Mouse (Mus musculus) limb, embryonic 11.5 days (tissue): ENCODE measurements around the gene Olfr455. TPM values are rescaled to one million over a fixed set of nuclear protein-coding genes. Genes with fewer than 3 reads are reported as not detected.

Source experiments
- ATAC-seq: fragments of 200-750 bp; cut with Nextera tagmentation; 2 replicates; pipeline ENCODE4 v1.8.0; 2017; ENCODE audit warnings: low read depth; ENCODE audit not compliant: insufficient number of reproducible peaks, low FRiP score, low TSS enrichment
- DNase-seq: peaks from one replicate; pipeline ENCODE4 v3.0.0-alpha.2; 2015; ENCODE audit warnings: low spot score
- H3K27ac ChIP-seq: fragments of 300-500 bp; sonication (generic); replicated peaks from 2 replicates; pipeline ENCODE4 v1.5.1; 2014; ENCODE audit warnings: low read depth, mild to moderate bottlenecking, low read length
- H3K27me3 ChIP-seq: fragments of 300-500 bp; sonication (generic); 2 replicates; pipeline ENCODE4 v1.6.1; 2014; ENCODE audit warnings: mild to moderate bottlenecking, low read length, mixed read lengths; ENCODE audit not compliant: control insufficient read depth, insufficient read depth
- H3K36me3 ChIP-seq: fragments of 300-500 bp; sonication (generic); 2 replicates; pipeline ENCODE4 v1.6.1; 2014; ENCODE audit warnings: mild to moderate bottlenecking, low read length, moderate library complexity, mixed read lengths; ENCODE audit not compliant: control insufficient read depth, insufficient read depth
- H3K4me1 ChIP-seq: fragments of 300-500 bp; sonication (generic); 2 replicates; pipeline ENCODE4 v1.6.1; 2014; ENCODE audit warnings: low read length, mixed read lengths; ENCODE audit not compliant: control insufficient read depth, insufficient read depth
- H3K4me2 ChIP-seq: fragments of 300-500 bp; sonication (generic); 2 replicates; pipeline ENCODE4 v1.6.1; 2014; ENCODE audit warnings: low read depth, mild to moderate bottlenecking, moderate library complexity; ENCODE audit not compliant: severe bottlenecking
- H3K4me3 ChIP-seq: fragments of 300-500 bp; sonication (generic); 2 replicates; pipeline ENCODE4 v1.5.1; 2014; ENCODE audit warnings: low read depth, low read length
- H3K9ac ChIP-seq: fragments of 300-500 bp; sonication (generic); 2 replicates; pipeline ENCODE4 v1.6.1; 2014; ENCODE audit warnings: mild to moderate bottlenecking, low read length
- H3K9me3 ChIP-seq: fragments of 300-500 bp; sonication (generic); 2 replicates; pipeline ENCODE4 v1.6.1; 2016; ENCODE audit warnings: low read length; ENCODE audit not compliant: control insufficient read depth
- WGBS: fragments of 180-500 bp; shearing (Covaris S2); extraction: QIAGEN DNeasy Blood & Tissue Kit; methylation state at CpG from one replicate; pipeline ENCODE4 v1.1.7; 2014; 5-methylcytosine and 5-hydroxymethylcytosine counted together
- polyA plus RNA-seq: library from polyadenylated mRNA; unstranded; fragments of >200 nt; fragmentation: Nextera tagmentation; extraction: Ambion mirVana; gene quantifications from 2 replicates; pipeline ENCODE4 v1.2.1, GENCODE M21; 2014

Olfr455 gene
- polyA plus RNA-seq, 1 experiment from 2014 or later, result not detected

DNA sequence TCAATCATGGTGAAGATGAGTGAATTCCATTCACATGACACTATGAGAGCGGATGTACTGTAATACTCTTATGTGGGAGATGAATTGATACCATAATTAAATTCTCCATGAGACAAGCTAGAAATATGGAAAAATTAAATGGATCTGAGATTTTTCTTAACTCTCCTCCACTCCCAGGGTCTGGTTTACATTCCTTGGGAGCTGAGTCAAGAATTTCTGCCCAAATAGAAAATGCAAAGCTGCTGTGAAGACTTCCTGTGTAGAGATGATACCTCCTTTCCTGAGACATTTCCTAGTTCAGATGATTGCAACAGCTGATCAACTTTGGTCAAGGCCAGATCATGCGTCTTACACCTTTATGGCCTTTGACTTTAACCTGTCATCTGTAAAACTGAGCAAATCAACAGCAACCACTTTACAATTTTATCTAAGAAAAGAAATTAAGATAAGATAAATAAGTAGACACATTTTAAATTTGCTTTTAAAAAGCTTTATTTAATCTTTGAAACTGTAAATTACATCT is 18.8 kb upstream of the Olfr455 start:
- whole genome bisulfite sequencing, result 90% methylated on average over 2 of the region's 2 CpGs

DNA sequence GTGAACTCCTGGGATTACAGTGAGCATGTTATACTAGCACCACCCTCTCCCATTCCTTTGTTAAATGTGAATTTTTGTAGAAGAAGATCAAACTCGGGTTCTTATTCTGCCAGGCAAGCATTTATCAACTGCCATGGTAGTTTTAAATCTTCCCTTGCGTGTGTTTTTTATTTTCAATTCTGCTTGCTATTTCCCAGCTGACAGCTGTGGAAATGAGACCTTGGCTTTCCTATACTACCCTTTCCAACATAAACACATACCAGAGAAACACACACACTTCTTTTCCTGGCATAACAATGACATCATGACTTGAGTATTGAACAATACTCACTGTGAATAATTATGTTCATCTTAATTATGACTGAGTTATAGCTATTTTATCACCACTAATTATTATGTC is 14.9 kb upstream of the Olfr455 start:
- DNase-seq (no peak), ATAC-seq (no peak)
- H3K27me3 ChIP-seq, result no peaks in the 10 kb centered on the region
- H3K9me3 ChIP-seq, result no peaks in the 10 kb centered on the region
- no peak overlapping the region for H3K27ac ChIP-seq
- H3K4me2 ChIP-seq, result no peak overlapping the region
- 69% methylated on average over 2 of the region's 2 CpGs for WGBS
- H3K9ac ChIP-seq, result no peak overlapping the region
- no peak overlapping the region for H3K4me3 ChIP-seq
- no peaks in the 10 kb centered on the region for H3K4me1 ChIP-seq
- H3K36me3 ChIP-seq, result no peaks in the 10 kb centered on the region

More for the DNA sequence above, 18.8 kb upstream of the Olfr455 start:
- no peak for DNase-seq
- Histone ChIP-seq H3K9me3 (no peaks in the 10 kb centered on the region), H3K4me3 (no peak overlapping the region), H3K4me2 (no peak overlapping the region), H3K36me3 (no peaks in the 10 kb centered on the region), H3K4me1 (no peaks in the 10 kb centered on the region), H3K27ac (no peak overlapping the region), H3K27me3 (no peaks in the 10 kb centered on the region), H3K9ac (no peak overlapping the region)
- no peak for ATAC-seq

DNA sequence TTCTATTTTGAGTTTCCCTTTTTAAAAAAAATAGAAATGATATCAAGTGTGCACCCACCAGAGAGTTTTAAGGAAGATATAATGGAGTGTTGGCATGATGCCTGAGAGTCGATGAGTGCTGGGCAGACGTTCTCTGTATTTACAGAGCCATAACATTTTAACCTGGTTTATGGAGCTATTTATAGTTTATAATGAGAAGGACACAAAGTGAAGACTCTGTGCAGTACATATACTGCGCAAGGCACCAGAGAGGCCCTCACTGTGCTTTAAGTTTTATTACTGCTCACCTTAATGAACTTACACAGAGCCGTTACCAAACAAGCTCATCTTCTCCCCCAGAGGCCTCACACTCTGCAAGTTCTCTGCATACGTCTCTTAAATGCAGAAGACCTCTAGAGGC is 13.5 kb upstream of the Olfr455 start:
- no peak overlapping the region for H3K9ac ChIP-seq
- DNase-seq (no peak), ATAC-seq (no peak)
- no peaks in the 10 kb centered on the region for H3K9me3 ChIP-seq
- 64% methylated on average over 5 of the region's 5 CpGs for WGBS
- no peak overlapping the region for H3K4me3 ChIP-seq
- H3K36me3 ChIP-seq, result no peaks in the 10 kb centered on the region
- H3K27ac ChIP-seq, result no peak overlapping the region
- no peaks in the 10 kb centered on the region for H3K27me3 ChIP-seq
- no peak overlapping the region for H3K4me2 ChIP-seq
- H3K4me1 ChIP-seq, result no peaks in the 10 kb centered on the region

DNA sequence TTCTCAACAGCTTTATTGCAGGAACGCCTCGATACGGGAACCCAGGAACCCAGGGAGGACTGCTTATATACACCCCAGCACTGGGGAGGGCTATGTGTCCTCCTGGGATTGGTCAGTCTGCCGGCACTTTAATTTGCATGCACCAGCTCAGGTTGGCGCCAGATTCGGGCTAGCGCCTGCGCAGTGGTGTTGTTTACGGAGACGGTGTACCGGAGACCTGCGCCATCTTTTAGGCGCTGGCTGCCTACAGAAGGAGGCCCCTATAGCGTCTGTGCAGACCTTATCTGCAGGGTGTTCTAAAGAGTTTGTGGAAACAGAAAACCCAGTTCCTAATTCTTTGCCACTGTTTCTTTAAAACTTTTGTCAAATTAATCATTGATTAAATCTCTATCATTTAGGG is 11.3 kb upstream of the Olfr455 start:
- DNase-seq (no peak), ATAC-seq (no peak)
- Histone ChIP-seq H3K4me1 (no peaks in the 10 kb centered on the region), H3K9me3 (no peaks in the 10 kb centered on the region), H3K4me3 (no peak overlapping the region), H3K4me2 (no peak overlapping the region), H3K27me3 (no peaks in the 10 kb centered on the region), H3K27ac (no peak overlapping the region), H3K36me3 (no peaks in the 10 kb centered on the region), H3K9ac (no peak overlapping the region)
- WGBS, result 93% methylated on average over 14 of the region's 14 CpGs

DNA sequence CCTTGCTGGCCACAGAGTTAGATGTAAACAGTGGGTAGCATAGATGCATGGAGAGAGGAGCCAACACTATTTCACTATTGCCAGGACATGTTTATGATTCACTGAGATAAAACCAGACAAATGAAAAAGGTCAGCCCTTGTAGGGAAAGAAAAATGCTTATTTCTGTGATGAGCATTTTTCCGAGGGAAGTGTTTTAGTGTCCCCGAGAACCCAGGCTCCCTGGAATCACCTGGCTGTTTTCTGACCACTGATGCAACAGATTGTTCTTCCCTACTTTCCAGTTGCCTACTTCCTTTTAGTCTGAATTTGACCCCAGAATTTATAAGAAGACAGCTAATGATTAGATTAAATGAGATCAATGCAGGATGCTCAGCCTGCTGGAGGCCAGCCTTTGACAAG is 1.2 kb downstream of the Olfr455 start:
- WGBS, result 86% methylated on average over 2 of the region's 2 CpGs
- Histone ChIP-seq H3K9ac (no peak overlapping the region), H3K4me2 (no peak overlapping the region), H3K36me3 (no peaks in the 10 kb centered on the region), H3K4me1 (no peaks in the 10 kb centered on the region), H3K27ac (no peak overlapping the region), H3K9me3 (no peaks in the 10 kb centered on the region), H3K4me3 (no peak overlapping the region), H3K27me3 (no peaks in the 10 kb centered on the region)
- DNase-seq (no peak), ATAC-seq (no peak)

DNA sequence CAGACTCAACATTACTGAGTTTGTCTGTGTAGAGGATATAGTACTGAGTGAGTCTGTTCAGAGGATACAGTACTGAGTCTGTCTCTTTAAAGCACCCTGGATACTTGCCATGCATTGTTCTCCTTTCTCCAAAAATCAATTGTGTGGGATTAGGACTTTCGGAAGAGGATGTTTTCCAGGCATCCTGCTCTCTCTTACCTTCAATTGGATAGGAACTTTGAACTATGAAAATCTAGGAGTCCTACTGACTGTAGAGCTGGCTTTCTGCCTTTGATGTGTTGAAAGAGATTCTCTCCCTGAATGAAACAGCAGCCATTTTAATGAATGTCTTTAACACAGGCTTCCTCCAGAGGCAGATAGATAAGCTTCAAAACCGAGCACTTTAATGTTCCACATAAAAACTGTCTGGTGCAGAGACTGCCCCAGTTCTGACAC is 1.9 kb downstream of the Olfr455 start:
- no peak for ATAC-seq
- no peak overlapping the region for H3K9ac ChIP-seq
- H3K27ac ChIP-seq, result no peak overlapping the region
- no peak overlapping the region for H3K4me2 ChIP-seq
- no peaks in the 10 kb centered on the region for H3K9me3 ChIP-seq
- WGBS, result 53% methylated on average over 2 of the region's 2 CpGs
- no peaks in the 10 kb centered on the region for H3K27me3 ChIP-seq
- no peaks in the 10 kb centered on the region for H3K36me3 ChIP-seq
- no peak for DNase-seq
- H3K4me1 ChIP-seq, result peaks cover 4% of the 10 kb centered on the region; the same call in 1 of the 2 replicates
- no peak overlapping the region for H3K4me3 ChIP-seq

DNA sequence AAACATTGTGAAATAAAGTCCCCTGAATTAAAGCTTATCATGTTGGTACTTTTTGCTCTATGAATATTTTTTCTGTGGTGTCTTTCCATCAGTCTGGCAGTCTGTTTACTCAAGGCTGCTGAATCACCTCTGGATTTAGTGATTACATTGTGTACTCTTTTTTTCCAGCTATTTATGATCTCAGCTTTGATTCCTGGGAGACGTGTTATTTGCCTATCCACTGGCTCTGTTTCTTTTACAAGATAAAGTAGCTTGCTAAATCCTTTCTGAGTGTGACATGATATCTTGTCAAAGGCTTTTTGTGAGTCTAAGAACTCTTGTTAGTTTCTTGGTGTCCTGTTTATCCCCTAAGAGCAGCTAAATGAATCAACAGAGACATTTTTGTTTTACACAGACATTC is 2.5 kb downstream of the Olfr455 start:
- no peak for DNase-seq
- no peaks in the 10 kb centered on the region for H3K27me3 ChIP-seq
- no peaks in the 10 kb centered on the region for H3K36me3 ChIP-seq
- no peak overlapping the region for H3K9ac ChIP-seq
- H3K9me3 ChIP-seq, result no peaks in the 10 kb centered on the region
- no peak overlapping the region for H3K4me2 ChIP-seq
- peaks cover 7% of the 10 kb centered on the region; the same call in 1 of the 2 replicates for H3K4me1 ChIP-seq
- no peak for ATAC-seq
- H3K27ac ChIP-seq, result no peak overlapping the region
- WGBS, result 59% methylated on average over 1 of the region's 1 CpGs
- no peak overlapping the region for H3K4me3 ChIP-seq

DNA sequence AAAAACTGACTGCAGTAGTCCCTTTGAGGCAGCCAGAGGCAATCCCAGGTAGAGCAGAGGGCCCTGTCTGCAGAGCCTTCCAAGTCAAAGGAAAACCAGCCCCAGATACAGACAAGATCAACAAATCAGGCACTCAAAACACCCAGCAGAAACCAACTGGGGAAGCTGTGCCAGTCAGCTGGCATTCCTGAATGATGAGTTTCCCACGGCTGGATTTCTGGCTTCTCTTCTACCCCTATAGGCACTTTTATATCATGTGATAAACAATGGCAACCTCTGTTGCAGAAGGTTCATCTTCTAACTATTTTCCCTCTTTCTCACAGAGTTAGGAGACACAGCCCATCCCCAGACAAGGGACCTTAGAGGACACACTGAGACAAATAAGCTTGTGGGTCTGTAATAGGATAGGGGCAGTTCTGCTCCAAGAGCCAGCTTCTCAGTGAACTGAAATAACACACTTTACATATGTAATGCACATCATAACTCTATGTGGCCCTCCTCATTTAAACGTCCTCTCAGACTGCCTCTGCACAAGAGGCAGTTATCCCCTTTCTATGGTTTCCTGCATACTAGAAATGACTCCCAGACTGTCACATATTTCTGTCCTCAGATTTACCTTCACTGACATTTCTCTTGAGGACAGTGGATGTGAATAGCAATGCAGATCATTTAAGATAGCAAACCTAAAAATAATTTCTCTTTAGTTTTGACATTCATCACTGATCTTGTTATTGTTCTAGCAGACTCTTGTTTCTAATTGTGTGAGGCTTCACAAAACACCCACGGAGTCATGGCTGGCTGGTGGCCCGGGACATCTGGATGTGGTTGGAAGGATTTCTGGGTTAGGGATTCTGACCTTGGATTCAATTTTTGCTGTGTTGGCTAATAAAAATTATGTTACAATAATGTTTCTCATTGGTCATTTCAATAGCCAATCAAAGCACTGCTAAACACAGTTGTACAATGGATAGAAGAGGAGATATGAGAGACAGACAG is 5.1 kb downstream of the Olfr455 start:
- Histone ChIP-seq H3K27me3 (no peaks in the 10 kb centered on the region), H3K27ac (no peak overlapping the region), H3K9ac (no peak overlapping the region), H3K4me3 (no peak overlapping the region), H3K36me3 (no peaks in the 10 kb centered on the region), H3K4me1 (peaks cover 7% of the 10 kb centered on the region; the same call in 1 of the 2 replicates), H3K9me3 (no peaks in the 10 kb centered on the region), H3K4me2 (no peak overlapping the region)
- DNase-seq, result no peak
- 56% methylated on average over 4 of the region's 4 CpGs for WGBS
- ATAC-seq, result no peak
